Mouse (Mus musculus): ENCODE data around the gene Atf2. TPM values are rescaled to one million over a fixed set of nuclear protein-coding genes. Genes with fewer than 3 reads are reported as not detected.

The Atf2 gene
- polyA plus RNA-seq (2015; fragmentation: Nextera tagmentation; extraction: Ambion mirVana): 57.5 and 62.2 TPM in 2 replicates

DNA sequence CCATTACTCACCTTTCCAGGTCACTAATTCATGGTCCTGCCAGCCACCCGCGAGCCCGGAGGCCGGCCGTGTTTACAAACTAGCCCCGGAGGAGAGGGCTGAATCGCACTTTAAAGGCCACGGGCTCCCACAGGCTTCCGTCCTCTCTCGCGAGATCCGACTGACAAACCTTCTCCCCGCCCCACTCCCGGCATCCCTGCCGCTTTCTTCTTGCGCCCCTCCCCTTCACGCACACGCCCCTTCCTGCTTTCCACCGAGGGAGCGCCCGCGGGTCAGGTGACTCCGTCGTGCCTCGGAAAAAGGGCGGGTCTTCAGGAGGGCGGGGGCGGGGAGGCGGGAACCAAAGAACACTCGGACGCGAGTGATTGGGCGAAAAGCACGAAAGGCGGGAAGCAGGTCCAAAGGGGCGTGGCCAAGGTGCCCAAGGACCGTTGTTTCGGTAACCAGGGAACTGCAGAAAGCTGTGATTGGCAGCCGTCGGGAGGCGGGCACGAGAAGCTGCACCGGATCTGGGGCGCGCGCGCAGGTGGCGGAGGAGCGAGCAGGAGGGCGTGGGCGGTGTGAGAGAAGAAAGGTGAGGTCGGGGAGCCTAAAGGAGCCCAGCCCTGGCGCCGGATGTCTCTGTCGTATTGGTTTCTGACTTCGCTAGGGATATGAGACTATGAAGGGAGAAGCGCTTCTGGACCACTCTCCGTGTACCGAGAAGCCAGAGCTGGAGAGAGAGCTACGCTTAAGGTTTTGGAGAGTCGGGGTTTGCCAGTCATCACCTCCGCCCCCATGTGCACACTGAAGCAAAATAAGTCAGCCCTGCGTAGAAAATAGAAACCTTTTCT is at the start of gene Atf2:
TSS of gene Atf2 (minus strand) at position 176 of the 833 bp plus-strand sequence.
- peak; percentile 96 for ATAC-seq (ENCODE audit: insufficient number of reproducible peaks, low FRiP score, low TSS enrichment, low read depth)
- Histone ChIP-seq H3K27ac (replicated peaks) (peak within 1 kb of the TSS; percentile 93), H3K4me3 (replicated peaks) (peak within 1 kb of the TSS; percentile 96), H3K9me3 (replicated peaks) (no peaks in the 10 kb centered on the region), H3K4me2 (replicated peaks) (peak within 1 kb of the TSS; percentile 61), H3K4me1 (0 out of 2 replicates have a peak, but pooled peaks cover 6% of the 10 kb centered on the region), H3K36me3 (no peaks in the 10 kb centered on the region), H3K9ac (peak within 1 kb of the TSS; percentile 93), H3K27me3 (no peaks in the 10 kb centered on the region)
- WGBS: under 1% methylated on average over 63 of the region's 63 CpGs

- no peak overlapping the region for H3K27ac ChIP-seq (replicated peaks)
- H3K4me3 ChIP-seq (replicated peaks): no peak overlapping the region
- WGBS: 30% methylated on average over 1 of the region's 1 CpGs
- H3K9me3 ChIP-seq (replicated peaks): no peaks in the 10 kb centered on the region
- no peak overlapping the region for H3K9ac ChIP-seq
- H3K36me3 ChIP-seq: no peaks in the 10 kb centered on the region
- no peaks in the 10 kb centered on the region for H3K27me3 ChIP-seq
- H3K4me1 ChIP-seq: no peaks in the 10 kb centered on the region
- H3K4me2 ChIP-seq (replicated peaks): no peak overlapping the region
- ATAC-seq (ENCODE audit: insufficient number of reproducible peaks, low FRiP score, low TSS enrichment, low read depth): no peak
Measured at GRCm38 (mm10) chr2:73941281-73941680, 48.8 kb upstream of the Atf2 start.

DNA sequence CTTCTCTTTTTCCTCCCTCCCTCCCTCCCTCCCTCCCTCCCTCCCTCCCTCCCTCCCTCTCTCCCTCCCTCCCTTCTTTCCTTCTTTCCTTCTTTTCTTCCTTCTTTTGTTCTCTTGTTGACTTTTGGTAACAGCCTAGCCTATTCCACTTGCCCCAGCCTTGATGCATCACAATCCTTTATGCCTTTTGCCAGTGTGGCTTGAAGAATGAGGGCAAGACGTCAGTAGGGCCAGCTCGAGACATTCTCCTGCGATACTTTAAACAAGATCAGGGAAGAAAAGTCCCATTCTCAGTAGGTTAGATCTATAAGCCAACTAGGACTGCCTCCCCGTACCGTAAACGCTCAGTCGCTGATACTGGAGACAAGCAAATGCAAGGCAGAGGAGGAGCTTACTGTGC is 48.0 kb upstream of the Atf2 start:
- H3K4me1 ChIP-seq: no peaks in the 10 kb centered on the region
- H3K4me2 ChIP-seq (replicated peaks): no peak overlapping the region
- whole genome bisulfite sequencing: 77% methylated on average over 7 of the region's 7 CpGs
- H3K36me3 ChIP-seq: no peaks in the 10 kb centered on the region
- ATAC-seq (ENCODE audit: insufficient number of reproducible peaks, low FRiP score, low TSS enrichment, low read depth): no peak
- H3K9ac ChIP-seq: no peak overlapping the region
- no peaks in the 10 kb centered on the region for H3K9me3 ChIP-seq (replicated peaks)
- no peak overlapping the region for H3K4me3 ChIP-seq (replicated peaks)
- H3K27ac ChIP-seq (replicated peaks): no peak overlapping the region
- H3K27me3 ChIP-seq: no peaks in the 10 kb centered on the region

DNA sequence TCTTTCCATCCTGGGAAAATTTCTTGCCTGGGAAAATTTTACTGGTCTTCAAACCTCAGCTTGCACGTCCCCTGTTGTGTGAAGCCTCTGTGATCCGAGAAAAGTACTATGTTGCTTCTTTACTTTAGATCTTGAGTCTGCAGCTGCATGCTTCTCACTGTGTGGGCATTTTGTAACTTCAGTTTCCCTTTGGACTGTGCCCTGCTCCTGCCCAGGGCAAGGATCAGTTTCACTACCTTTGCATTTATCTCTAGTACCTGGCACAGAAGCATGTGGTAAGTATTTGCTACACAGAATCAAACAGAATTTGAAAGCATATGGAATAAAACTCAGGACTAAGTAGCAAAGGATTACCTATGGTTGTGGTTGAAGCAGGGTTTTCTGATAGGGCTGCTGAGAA is 46.5 kb upstream of the Atf2 start:
- H3K36me3 ChIP-seq: no peaks in the 10 kb centered on the region
- no peak overlapping the region for H3K9ac ChIP-seq
- no peaks in the 10 kb centered on the region for H3K9me3 ChIP-seq (replicated peaks)
- no peak for ATAC-seq (ENCODE audit: insufficient number of reproducible peaks, low FRiP score, low TSS enrichment, low read depth)
- no peak overlapping the region for H3K4me3 ChIP-seq (replicated peaks)
- H3K4me2 ChIP-seq (replicated peaks): no peak overlapping the region
- no peaks in the 10 kb centered on the region for H3K27me3 ChIP-seq
- 78% methylated on average over 2 of the region's 2 CpGs for WGBS
- no peaks in the 10 kb centered on the region for H3K4me1 ChIP-seq
- H3K27ac ChIP-seq (replicated peaks): no peak overlapping the region

DNA sequence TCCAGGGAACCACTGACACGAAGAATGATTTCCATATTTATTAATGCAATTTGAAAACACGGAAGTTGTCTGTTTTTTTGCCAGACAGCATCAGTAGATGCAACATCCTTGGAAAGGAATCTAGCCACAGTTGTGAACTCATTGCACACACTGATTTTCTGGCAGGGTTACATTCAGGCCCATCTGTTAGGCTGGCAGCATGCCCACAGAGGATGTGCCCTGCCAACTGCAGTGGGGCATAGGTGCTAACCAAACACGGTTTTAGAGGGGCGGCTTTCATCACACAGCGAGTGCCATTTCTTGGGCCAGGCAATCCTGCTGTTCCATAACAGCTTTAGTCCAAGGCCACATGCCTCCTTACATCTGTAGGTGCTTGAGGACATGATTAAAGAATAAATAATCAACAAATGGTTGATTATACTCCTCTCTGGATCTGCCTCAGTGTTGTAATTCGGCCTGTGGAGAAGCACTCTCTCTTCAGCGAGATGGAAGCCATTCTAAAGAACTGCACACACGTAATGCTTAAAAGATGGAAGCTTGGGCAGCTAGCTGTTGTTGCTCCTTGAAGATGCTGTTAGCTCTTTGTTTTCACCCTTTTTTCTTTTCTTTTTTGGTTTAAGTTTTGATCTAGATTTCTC is 40.4 kb upstream of the Atf2 start:
- Histone ChIP-seq H3K4me2 (replicated peaks) (no peak overlapping the region), H3K4me1 (0 out of 2 replicates have a peak, but pooled peaks cover 3% of the 10 kb centered on the region), H3K27ac (replicated peaks) (no peak overlapping the region), H3K9ac (no peak overlapping the region), H3K9me3 (replicated peaks) (no peaks in the 10 kb centered on the region), H3K4me3 (replicated peaks) (no peak overlapping the region), H3K36me3 (no peaks in the 10 kb centered on the region), H3K27me3 (no peaks in the 10 kb centered on the region)
- 67% methylated on average over 8 of the region's 8 CpGs for WGBS
- ATAC-seq (ENCODE audit: insufficient number of reproducible peaks, low FRiP score, low TSS enrichment, low read depth): no peak

DNA sequence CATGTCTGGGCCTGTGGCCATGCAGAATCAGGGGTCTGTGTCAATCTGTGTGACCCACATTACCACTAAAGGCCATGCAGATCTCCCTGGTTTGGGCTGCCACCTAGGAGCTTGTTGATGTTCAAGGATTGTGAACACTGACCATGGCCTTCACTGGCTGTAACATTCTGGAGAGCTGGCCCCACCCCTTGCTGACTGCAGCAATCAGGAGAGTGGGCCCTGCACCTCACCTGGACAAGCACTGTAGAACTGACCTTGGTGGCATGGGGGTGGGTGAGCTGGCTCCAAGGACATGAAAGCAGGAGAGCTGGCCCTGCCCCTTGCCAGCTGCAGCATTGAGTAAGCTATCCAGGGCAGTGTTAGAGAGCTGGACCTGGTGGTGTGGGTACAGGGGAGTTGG is 35.3 kb upstream of the Atf2 start:
- Histone ChIP-seq H3K36me3 (no peaks in the 10 kb centered on the region), H3K9me3 (replicated peaks) (no peaks in the 10 kb centered on the region), H3K9ac (no peak overlapping the region), H3K4me2 (replicated peaks) (no peak overlapping the region), H3K27me3 (no peaks in the 10 kb centered on the region), H3K4me1 (0 out of 2 replicates have a peak, but pooled peaks cover 7% of the 10 kb centered on the region), H3K27ac (replicated peaks) (no peak overlapping the region), H3K4me3 (replicated peaks) (no peak overlapping the region)
- ATAC-seq (ENCODE audit: insufficient number of reproducible peaks, low FRiP score, low TSS enrichment, low read depth): no peak

DNA sequence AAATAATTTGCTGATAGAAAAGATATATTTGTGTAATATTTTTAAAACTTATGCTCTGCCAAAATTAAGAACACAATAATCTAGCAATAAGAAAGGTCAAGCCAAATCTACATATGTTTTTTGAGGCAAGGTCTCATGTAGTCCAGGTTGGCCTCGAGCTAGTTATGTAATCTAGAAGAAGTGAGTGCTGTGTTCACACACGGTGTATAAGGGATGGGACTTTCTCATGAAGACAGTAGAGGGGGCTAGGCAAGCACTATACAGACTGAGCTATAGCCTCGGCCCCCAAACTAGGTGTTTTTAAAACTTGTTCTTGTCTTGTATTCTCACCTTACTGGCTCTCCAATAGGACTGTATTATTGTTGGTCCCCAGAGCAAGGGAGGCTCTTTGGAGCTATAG is 33.1 kb upstream of the Atf2 start:
- no peaks in the 10 kb centered on the region for H3K27me3 ChIP-seq
- H3K4me3 ChIP-seq (replicated peaks): no peak overlapping the region
- ATAC-seq (ENCODE audit: insufficient number of reproducible peaks, low FRiP score, low TSS enrichment, low read depth): no peak
- 0 out of 2 replicates have a peak, but pooled peaks cover 4% of the 10 kb centered on the region for H3K4me1 ChIP-seq
- H3K9ac ChIP-seq: no peak overlapping the region
- H3K9me3 ChIP-seq (replicated peaks): no peaks in the 10 kb centered on the region
- H3K36me3 ChIP-seq: no peaks in the 10 kb centered on the region
- WGBS: 57% methylated on average over 3 of the region's 3 CpGs
- no peak overlapping the region for H3K27ac ChIP-seq (replicated peaks)
- H3K4me2 ChIP-seq (replicated peaks): no peak overlapping the region

- no peaks in the 10 kb centered on the region for H3K9me3 ChIP-seq (replicated peaks)
- ATAC-seq (ENCODE audit: insufficient number of reproducible peaks, low FRiP score, low TSS enrichment, low read depth): peak; percentile 43; the same call in 1 of the 2 replicates
- no peak overlapping the region for H3K4me3 ChIP-seq (replicated peaks)
- 0 out of 2 replicates have a peak, but pooled peaks cover 4% of the 10 kb centered on the region for H3K4me1 ChIP-seq
- no peak overlapping the region for H3K9ac ChIP-seq
- 8% methylated on average over 5 of the region's 5 CpGs for WGBS
- H3K27me3 ChIP-seq: no peaks in the 10 kb centered on the region
- no peak overlapping the region for H3K27ac ChIP-seq (replicated peaks)
- H3K36me3 ChIP-seq: no peaks in the 10 kb centered on the region
- H3K4me2 ChIP-seq (replicated peaks): no peak overlapping the region
Measured at GRCm38 (mm10) chr2:73925089-73925488, 32.6 kb upstream of the Atf2 start.

GRCm38 (mm10) chr2:73919642-73920041 is 27.2 kb upstream of the Atf2 start:
- Histone ChIP-seq H3K27ac (replicated peaks) (peak overlapping the region; percentile 58; the same call in 1 of the 2 replicates), H3K9ac (no peak overlapping the region), H3K36me3 (no peaks in the 10 kb centered on the region), H3K4me1 (no peaks in the 10 kb centered on the region), H3K4me3 (replicated peaks) (no peak overlapping the region), H3K9me3 (replicated peaks) (no peaks in the 10 kb centered on the region), H3K27me3 (no peaks in the 10 kb centered on the region), H3K4me2 (replicated peaks) (no peak overlapping the region)
- WGBS: 35% methylated on average over 7 of the region's 7 CpGs
- no peak for ATAC-seq (ENCODE audit: insufficient number of reproducible peaks, low FRiP score, low TSS enrichment, low read depth)

DNA sequence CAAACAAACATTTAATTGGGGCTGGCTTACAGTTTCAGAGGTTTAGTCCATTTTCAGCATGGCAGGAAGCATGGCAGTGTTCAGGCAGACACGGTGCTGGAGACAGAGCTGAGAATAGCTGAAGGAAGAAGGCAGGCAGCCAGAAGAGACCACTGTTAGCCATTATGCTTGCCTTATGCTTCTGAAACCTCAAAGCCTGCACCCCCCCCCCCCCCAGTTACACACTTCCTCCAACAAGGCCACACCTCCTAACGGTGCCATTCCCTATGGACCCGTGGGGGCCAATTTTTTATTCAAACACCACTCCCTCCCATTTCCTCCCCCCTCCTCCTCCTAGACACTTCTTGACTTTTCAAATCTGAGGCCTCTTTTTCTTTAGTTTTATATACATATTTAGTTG is 19.8 kb upstream of the Atf2 start:
- WGBS: 51% methylated on average over 3 of the region's 3 CpGs
- Histone ChIP-seq H3K4me1 (peaks cover 7% of the 10 kb centered on the region), H3K4me2 (replicated peaks) (no peak overlapping the region), H3K27ac (replicated peaks) (no peak overlapping the region), H3K4me3 (replicated peaks) (no peak overlapping the region), H3K9ac (no peak overlapping the region), H3K36me3 (peaks cover 20% of the 10 kb centered on the region), H3K27me3 (no peaks in the 10 kb centered on the region), H3K9me3 (replicated peaks) (no peaks in the 10 kb centered on the region)
- no peak for ATAC-seq (ENCODE audit: insufficient number of reproducible peaks, low FRiP score, low TSS enrichment, low read depth)

DNA sequence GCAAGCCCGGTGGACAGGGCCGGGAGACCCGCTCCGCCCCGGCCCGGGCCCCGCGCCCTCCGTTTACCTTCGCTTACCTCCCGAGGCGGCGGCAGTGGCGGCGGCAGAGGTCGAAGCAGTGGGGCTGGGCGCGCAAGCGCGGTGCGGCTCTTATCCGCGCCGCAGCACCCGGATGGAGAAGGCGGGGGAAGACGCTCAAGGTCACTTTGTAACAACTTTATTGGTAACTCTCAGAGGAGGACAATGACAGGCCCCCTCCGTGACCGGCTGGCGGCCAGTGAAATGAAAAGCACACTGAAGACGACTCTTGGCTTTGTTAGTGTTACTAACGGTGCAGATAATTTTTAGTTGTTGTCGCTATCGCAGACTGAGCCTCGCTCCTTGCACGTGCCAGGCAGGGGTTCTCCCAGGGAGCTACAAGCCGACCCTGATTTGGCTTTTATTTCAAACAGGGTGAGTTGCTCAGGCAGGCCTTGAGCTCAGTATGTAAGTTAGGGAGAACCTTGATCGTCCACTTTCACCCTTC is 18.8 kb upstream of the Atf2 start, which contains the start of gene Atp5g3:
TSS of gene Atp5g3 (minus strand) at position 152 of the 526 bp plus-strand sequence.
- peak within 1 kb of the TSS; percentile 100 for H3K4me3 ChIP-seq (replicated peaks)
- no peaks in the 10 kb centered on the region for H3K27me3 ChIP-seq
- H3K36me3 ChIP-seq: peaks cover 28% of the 10 kb centered on the region
- peaks cover 7% of the 10 kb centered on the region for H3K4me1 ChIP-seq
- peak within 1 kb of the TSS; percentile 100 for H3K9ac ChIP-seq
- H3K27ac ChIP-seq (replicated peaks): peak within 1 kb of the TSS; percentile 92
- 1% methylated on average over 38 of the region's 38 CpGs for WGBS
- no peaks in the 10 kb centered on the region for H3K9me3 ChIP-seq (replicated peaks)
- H3K4me2 ChIP-seq (replicated peaks): peak within 1 kb of the TSS; percentile 63
- peak; percentile 91 for ATAC-seq (ENCODE audit: insufficient number of reproducible peaks, low FRiP score, low TSS enrichment, low read depth)

Data from embryonic facial prominence, embryonic 15.5 days (tissue).